11 mouse cellular contexts compared by ENCODE assay signal in the genomic region with DNA sequence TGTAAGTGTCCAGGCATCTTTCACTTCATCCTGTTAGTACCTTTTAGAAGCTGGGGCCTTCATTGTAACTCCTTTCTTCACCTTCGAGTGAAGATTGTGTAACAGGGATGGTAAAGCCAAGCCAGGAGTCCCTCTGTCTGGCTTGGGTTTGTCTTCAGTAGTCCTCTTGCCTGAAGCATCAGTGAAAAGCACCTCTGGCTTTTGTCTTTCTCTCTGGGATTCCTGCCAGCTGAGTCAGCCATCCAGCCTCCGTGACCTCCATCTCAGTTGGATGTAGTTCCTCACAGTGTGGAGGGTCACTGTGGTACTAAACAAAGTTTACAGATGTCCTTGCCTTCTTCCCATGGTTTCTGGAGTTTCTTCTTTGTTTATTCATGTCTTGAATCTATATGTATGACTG. TPM values are rescaled to one million over a fixed set of nuclear protein-coding genes. Genes with fewer than 3 reads are reported as not detected.
A peak's percentile ranks its signal among the peaks of the same experiment; 100 is the strongest.
DNase-seq lines count a peak whose midpoint lies in the region.
"Had no signal": no experiment of that assay in that cellular context is flagged by ENCODE, and none has a peak within 500 bp of the region (broad histone marks: within the 10 kb centered on the region; RNA-seq: fewer than 3 reads in every experiment).

No protein-coding gene starts in this region.

- intact Hi-C loops in heart, postnatal 25 days (cut with DNase I), result no loop called here

- DNase-seq in heart, adult 18-20 months, result peak; percentile 65 to 70
- no peak for DNase-seq in heart, postnatal 25 days (ENCODE audit: low spot score)
- peak; percentile 29 for DNase-seq in 3134 (ENCODE audit: extremely low read depth, insufficient read length, low spot score)
- peak; percentile 79 for DNase-seq in adrenal gland, postnatal 10 days
- DNase-seq in heart, postnatal 4 days, result peak; percentile 47
- no peak for DNase-seq in embryo, embryonic 10.5 days (ENCODE audit: low spot score)
- no peak for DNase-seq in cerebellum, adult 11-12 months
- no peak for DNase-seq in thymus, postnatal 14 days
- DNase-seq: cerebellum, postnatal 10 days; gastrocnemius, postnatal 25 days; spleen, adult 18-20 months had no signal

RNA-seq across cellular contexts. Expression of a gene that starts 9.5 kb away (rescaled TPM):
- 10 to 100 TPM; 37.5 to 38.4 TPM for total RNA-seq in heart, adult 18-20 months (2021)
- 10 to 100 TPM; 39.2 to 46.1 TPM for total RNA-seq in heart, postnatal 25 days (2021)
- total RNA-seq in adrenal gland, postnatal 10 days (2021), result 10 to 100 TPM; 48.5 to 58.8 TPM
- total RNA-seq in heart, postnatal 4 days (2021), result 10 to 100 TPM; 57.5 to 62.7 TPM

RNA-seq across cellular contexts. Expression of a gene that starts 9.8 kb away (rescaled TPM):
- total RNA-seq in heart, adult 18-20 months (2021), result 1 to 10 TPM; 1.1 to 1.3 TPM
- total RNA-seq in heart, postnatal 25 days (2021), result 1 to 10 TPM in 1 of 2 experiments, under 1 TPM in 1; 0.98 to 1.1 TPM
- total RNA-seq in adrenal gland, postnatal 10 days (2021), result 1 to 10 TPM; 4.3 to 6.1 TPM
- under 1 TPM; 0.68 to 0.88 TPM for total RNA-seq in heart, postnatal 4 days (2021)

Comparison
In these comparisons a context has a peak if more than half of its experiments do, and no peak if none do; other contexts are left out.
1. DNase-seq: peak in heart, adult 18-20 months (2 of 2), 3134 (single experiment), adrenal gland, postnatal 10 days (single experiment) and heart, postnatal 4 days (single experiment); none in heart, postnatal 25 days (single experiment), embryo, embryonic 10.5 days (single experiment), cerebellum, adult 11-12 months (single experiment) and thymus, postnatal 14 days (single experiment).